Mouse (Mus musculus) ovary, adult 2 months (tissue): ENCODE results near the gene Mdk. TPM values are rescaled to one million over a fixed set of nuclear protein-coding genes. Genes with fewer than 3 reads are reported as not detected.

Experiments used
- polyA plus RNA-seq: library from polyadenylated mRNA; depleted of rRNA; stranded (reverse); fragments of >200 nt; gene quantifications from 2 replicates; pipeline ENCODE4 v1.2.3, GENCODE M21; 2012; rRNA removed

The Mdk gene
- 94.6 and 120 TPM in 2 replicates for polyA plus RNA-seq

DNA sequence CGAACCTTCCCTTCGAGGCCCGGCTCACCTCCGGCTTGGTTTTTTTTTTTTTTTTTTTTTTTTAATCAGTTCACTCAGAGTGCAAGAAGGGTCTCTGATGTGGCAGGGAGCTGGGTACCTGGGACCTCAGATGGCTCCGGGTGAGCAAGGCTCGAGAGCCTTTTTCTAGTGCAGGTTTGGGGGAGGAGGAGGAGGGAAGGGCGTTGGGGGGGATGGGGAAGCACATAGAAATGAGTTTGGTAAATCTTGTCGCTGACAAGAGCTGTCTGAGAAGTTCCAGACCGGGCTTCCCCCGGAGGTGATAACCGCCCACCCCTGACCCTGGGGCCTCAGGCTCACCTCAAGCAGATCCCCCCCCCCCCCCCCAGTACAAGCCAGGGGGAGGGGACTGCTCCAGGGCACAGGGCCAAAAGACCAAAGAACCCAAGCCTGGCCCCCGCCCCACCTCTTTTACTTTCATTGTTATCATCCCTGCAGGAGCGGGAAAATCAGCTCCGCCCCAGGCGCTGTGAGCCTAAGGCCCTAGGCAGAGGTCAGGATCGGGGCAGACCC lies at the start of gene Mdk:
Mdk (minus strand) TSS at position 138 of the 552 bp plus-strand sequence.

DNA sequence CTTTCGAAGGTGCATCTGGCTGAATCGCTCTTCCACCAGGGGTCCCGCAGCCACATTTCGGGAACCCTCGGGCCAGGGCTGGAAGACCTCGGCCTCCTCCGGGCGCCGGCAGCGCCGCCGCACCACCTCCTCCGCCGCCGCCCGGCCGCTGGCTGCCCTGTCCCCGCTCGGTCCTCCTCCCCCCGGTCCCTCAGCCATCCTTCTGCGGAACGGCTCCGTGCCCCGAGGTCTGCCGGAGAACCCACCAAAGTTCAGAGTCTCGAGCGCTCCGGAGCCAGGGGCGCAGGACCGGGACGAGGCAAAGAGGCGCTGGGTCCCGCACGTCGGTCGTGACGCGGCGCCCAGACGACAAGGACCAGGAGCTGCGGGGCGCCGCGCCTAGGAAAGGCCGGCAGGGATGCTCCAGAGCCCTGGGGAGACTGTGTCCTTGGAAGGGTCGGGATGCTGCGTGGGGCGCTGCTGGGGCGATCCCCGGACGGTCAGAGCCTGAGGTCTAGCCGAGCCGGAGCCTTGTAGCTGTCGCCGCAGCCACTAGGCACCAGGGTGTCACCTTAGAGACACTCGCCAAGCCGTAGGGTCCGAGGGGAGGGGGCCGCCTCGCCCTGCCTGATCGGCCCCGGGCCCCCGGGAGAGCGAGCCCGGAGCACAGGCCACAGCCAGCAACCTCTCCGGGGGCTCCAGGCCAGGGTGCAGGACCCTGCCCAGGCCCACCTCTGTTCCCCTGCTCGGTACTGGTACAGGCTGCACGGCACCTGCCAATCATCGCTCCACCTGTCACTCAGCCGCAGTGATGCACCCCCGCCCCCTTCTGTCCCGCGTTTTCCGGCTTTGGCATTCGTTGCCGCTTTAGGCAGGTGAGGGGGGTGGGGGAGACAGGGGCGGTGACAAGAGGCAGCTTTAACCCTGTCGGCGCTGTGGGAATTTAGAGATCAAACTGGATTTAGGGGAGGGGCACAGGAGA lies 43.8 kb upstream of the Mdk start, which contains the start of gene Dgkz:
Dgkz (minus strand) TSS at position 284 of the 961 bp plus-strand sequence.

DNA sequence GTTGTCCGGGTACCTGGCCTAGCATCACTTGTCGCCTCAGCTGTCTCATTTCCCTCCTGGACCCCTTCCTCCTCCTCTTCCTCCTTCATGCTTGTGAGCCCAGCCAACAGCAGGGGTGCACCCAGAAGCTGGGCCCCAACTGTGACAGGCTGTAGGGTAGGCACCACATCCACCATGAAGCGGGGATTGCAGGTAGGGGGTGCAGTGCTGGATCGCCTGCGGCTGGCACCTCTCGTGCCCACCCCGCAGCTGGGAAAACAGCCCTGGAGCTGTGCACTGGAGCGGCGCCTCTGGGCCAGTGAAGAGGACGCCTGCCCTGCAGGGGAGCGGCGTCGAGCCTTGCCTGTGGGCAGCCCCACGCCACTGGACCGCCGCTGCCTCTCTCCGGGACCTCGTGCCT lies 13.4 kb upstream of the Mdk start, which contains the start of gene Gm9821:
Gm9821 (plus strand) TSS at position 221 of the 400 bp plus-strand sequence.

DNA sequence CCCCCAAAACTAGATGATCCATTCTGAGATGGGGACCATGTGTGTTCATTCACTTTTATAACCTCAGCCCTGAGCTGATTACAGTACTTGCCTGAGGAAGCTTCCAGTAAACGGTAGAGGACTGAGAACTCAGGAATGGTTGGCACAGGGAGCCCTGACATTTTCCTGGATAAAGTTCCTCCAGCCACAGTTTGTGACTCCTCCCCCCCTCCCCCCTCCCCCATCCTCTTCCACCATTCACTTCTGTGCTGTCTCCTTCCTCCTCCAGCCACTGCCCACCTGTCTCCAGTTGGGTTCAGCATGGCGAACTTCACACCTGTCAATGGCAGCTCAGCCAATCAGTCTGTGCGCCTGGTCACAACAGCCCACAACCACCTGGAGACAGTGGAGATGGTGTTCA lies 5.1 kb downstream of the Mdk start, which contains the start of gene Chrm4:
Chrm4 (plus strand) TSS at position 301 of the 400 bp plus-strand sequence.

Other genes starting within 250 kb of the Mdk start
- 34.4 and 35.9 TPM in 2 replicates for gene Atg13, start 221.7 kb downstream of the Mdk start, polyA plus RNA-seq
- gene Harbi1, start 221.4 kb downstream of the Mdk start, polyA plus RNA-seq = 2.4 and 3.1 TPM in 2 replicates
- 26.1 and 29.7 TPM in 2 replicates for gene Ambra1, start 202.2 kb downstream of the Mdk start, polyA plus RNA-seq
- 13.1 and 14.6 TPM in 2 replicates for gene Chrm4, start 5.0 kb downstream of the Mdk start, polyA plus RNA-seq
- not detected in 2 replicates for gene Gm9821, start 13.4 kb upstream of the Mdk start, polyA plus RNA-seq
- gene Dgkz, start 43.6 kb upstream of the Mdk start, polyA plus RNA-seq = 220 and 261 TPM in 2 replicates
- gene Creb3l1, start 92.2 kb upstream of the Mdk start, polyA plus RNA-seq = 16.2 and 22.1 TPM in 2 replicates
- gene Phf21a, start 160.8 kb upstream of the Mdk start, polyA plus RNA-seq = 75.5 and 120 TPM in 2 replicates